Mouse (Mus musculus): ENCODE measurements around the gene Vps26b. TPM values are rescaled to one million over a fixed set of nuclear protein-coding genes. Genes with fewer than 3 reads are reported as not detected.

Vps26b gene
- polyA plus RNA-seq, 1 experiment from 2014 or later, result 32.4 TPM

DNA sequence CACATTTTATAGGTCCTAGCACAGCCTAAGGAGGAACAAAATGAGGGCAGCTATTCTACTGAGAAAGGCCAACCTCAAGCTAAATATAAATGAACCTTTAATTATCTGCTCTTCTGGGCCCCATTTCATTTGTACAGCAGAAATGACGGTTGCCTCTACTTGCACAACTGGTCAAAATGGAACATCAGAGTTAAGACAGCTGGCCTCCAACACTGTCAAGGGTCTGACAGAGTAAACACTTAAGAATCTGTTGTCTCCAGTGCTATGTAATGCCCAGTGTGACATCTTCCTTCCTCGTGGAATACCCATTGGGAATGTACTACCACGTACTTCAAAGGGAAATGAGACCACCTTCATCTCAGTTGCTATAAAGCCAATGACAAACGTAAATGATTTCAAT, 18.3 kb downstream of the Vps26b start:
- Histone ChIP-seq H3K4me1 (no peaks in the 10 kb centered on the region), H3K36me3 (peaks cover 91% of the 10 kb centered on the region), H3K9ac (no peak overlapping the region), H3K9me3 (no peaks in the 10 kb centered on the region), H3K27me3 (no peaks in the 10 kb centered on the region), H3K4me2 (no peak overlapping the region), H3K27ac (no peak overlapping the region), H3K4me3 (no peak overlapping the region)
- WGBS, result 77% methylated on average over 4 of the region's 4 CpGs
- no peak for ATAC-seq (ENCODE audit: borderline replicate concordance, extremely low read depth, low FRiP score, low TSS enrichment)

DNA sequence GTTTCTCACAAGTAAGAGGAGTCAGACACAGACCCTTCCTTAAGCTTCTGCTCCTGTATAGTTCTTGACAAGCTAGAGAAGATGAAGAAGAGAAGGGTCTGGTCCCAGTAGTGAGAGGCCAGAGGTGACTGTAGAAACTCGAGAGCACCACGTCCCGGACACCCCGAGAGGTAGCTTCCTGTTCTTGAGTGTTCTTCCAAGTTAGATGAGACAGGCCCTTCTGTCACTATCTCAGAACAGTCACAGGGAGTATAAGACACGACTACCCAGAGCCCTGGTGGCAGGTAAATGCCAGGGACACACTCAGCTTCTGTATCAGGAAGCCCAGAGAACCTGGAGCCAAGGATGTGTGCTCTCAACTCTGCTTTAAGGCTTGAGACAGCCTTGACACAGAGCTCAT, 20.6 kb downstream of the Vps26b start:
- H3K9ac ChIP-seq, result no peak overlapping the region
- H3K4me1 ChIP-seq, result no peaks in the 10 kb centered on the region
- H3K4me2 ChIP-seq, result no peak overlapping the region
- no peak overlapping the region for H3K4me3 ChIP-seq
- no peak for ATAC-seq (ENCODE audit: borderline replicate concordance, extremely low read depth, low FRiP score, low TSS enrichment)
- H3K9me3 ChIP-seq, result no peaks in the 10 kb centered on the region
- no peaks in the 10 kb centered on the region for H3K27me3 ChIP-seq
- H3K27ac ChIP-seq, result no peak overlapping the region
- WGBS, result 76% methylated on average over 5 of the region's 5 CpGs
- peaks cover 92% of the 10 kb centered on the region for H3K36me3 ChIP-seq

DNA sequence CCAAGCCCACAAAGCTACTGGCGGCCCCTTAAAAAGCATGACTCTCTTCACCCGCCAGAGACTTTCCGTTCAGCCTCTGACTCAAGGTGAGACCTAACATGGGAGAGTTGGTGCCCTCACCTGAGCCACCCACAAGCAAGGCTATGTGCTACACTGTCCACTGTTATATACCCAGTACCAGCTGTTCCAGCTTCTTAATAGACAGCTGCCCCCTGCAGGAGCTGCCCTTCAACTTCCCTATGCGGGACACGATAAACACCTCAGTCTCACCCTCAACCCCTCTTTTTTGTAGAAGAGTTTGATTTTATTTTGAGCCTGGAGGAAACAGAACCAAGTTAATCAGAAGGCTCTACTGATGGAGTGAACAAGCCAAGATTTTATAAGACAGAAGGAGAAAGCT, 23.0 kb downstream of the Vps26b start:
- 92% methylated on average over 5 of the region's 5 CpGs for WGBS
- Histone ChIP-seq H3K36me3 (peaks cover 82% of the 10 kb centered on the region), H3K4me3 (no peak overlapping the region), H3K27ac (no peak overlapping the region), H3K4me2 (no peak overlapping the region), H3K4me1 (no peaks in the 10 kb centered on the region), H3K9me3 (no peaks in the 10 kb centered on the region), H3K27me3 (no peaks in the 10 kb centered on the region), H3K9ac (no peak overlapping the region)
- no peak for ATAC-seq (ENCODE audit: borderline replicate concordance, extremely low read depth, low FRiP score, low TSS enrichment)

DNA sequence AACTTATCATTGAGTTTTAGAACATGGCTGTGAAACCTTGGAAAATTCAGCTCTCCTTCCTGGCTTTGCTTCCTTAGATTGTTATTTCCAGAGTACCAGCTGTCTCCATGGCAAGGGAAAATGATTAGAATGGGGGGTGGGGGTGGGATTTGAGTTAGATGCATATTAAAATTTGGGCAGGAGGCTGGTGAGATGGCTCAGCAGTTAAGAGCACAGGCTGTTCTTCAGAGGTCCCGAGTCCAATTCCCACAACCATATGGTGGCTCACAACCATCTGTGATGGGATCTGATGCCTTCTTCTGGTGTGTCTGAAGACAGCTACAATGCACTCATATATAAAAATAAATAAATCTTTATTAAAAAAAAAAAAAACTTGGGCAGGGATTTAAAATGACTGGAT, 23.9 kb downstream of the Vps26b start:
- no peaks in the 10 kb centered on the region for H3K27me3 ChIP-seq
- ATAC-seq (ENCODE audit: borderline replicate concordance, extremely low read depth, low FRiP score, low TSS enrichment), result no peak
- peaks cover 74% of the 10 kb centered on the region for H3K36me3 ChIP-seq
- no peak overlapping the region for H3K27ac ChIP-seq
- 79% methylated on average over 1 of the region's 1 CpGs for WGBS
- peaks cover 6% of the 10 kb centered on the region; the same call in 1 of the 2 replicates for H3K4me1 ChIP-seq
- H3K4me2 ChIP-seq, result no peak overlapping the region
- H3K4me3 ChIP-seq, result no peak overlapping the region
- no peaks in the 10 kb centered on the region for H3K9me3 ChIP-seq
- no peak overlapping the region for H3K9ac ChIP-seq

DNA sequence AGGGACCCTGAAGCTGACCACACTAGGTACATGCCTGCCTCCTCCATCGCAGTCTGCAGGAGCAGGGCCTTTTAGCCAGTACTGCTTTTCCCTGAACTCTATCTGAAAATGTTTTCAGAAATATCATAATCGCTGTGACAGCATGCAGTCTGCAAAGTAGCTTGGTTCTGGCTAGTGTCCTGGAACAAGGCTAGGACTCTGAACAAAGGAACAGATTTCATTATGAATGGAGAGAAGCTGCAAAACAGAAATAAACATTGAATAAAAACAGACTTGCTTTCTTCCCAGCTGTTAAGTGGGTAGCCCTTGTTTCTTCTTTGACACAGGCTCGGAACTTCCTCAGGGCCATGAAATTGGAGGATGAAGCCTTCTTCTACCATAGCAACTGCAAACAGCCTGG, 24.6 kb downstream of the Vps26b start:
- Histone ChIP-seq H3K36me3 (peaks cover 67% of the 10 kb centered on the region), H3K4me2 (no peak overlapping the region), H3K27me3 (no peaks in the 10 kb centered on the region), H3K4me3 (no peak overlapping the region), H3K4me1 (peaks cover 11% of the 10 kb centered on the region; the same call in 1 of the 2 replicates), H3K9me3 (no peaks in the 10 kb centered on the region), H3K9ac (no peak overlapping the region), H3K27ac (no peak overlapping the region)
- no peak for ATAC-seq (ENCODE audit: borderline replicate concordance, extremely low read depth, low FRiP score, low TSS enrichment)
- WGBS, result 89% methylated on average over 3 of the region's 3 CpGs

DNA sequence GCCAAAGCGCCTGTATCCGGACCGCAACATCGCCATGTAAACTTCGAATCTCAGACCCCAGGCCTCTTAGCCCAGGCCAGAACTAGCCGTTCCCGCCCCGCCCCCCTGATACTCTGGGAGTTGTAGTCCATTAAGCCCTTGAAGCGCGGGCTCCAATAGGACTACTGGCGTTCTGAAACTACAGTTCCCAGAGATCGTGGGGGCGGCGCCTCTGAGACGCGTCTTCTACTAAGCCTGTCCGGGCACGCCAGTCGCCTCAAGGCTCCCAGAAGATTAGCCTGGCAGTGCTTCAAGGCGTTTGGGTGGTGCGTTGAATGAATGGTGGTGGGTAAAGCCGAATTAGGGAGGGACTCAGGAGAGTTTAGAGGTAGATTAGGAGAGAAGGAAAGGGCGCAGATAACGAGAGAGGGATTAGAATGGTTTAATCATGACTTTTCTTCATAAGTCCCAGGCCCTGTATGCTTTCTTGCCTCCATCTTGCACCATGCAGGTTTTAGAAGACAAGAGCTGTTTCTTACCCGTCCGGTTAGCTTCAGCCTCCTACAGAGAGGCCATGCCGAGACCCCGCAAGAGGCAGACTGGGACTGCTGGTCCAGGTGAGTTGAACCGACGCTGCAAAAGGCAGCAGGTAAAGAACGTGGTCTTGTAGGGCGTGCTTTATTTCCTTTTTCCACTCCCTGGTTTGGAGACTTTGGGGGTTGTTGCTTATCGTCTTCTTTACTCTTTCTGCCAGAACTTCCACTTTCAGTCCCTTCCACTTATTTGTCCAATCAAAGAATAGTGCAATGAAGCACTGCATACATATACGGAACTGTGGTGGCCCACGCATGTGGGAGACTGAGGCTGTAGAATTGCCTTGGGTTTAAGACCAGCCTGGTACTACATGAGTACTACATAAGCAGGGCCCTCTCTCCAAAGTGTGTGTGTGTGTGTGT, 30.1 kb downstream of the Vps26b start, which contains the start of the genes Acad8 and Thyn1:
Acad8 (minus strand) TSS at position 106 of the 935 bp plus-strand sequence.
Thyn1 (plus strand) TSS at position 250 of the 935 bp plus-strand sequence.
- under 1% methylated on average over 35 of the region's 35 CpGs for WGBS
- Histone ChIP-seq H3K36me3 (peaks cover 14% of the 10 kb centered on the region), H3K27me3 (no peaks in the 10 kb centered on the region), H3K4me2 (peak within 1 kb of the TSS; percentile 68), H3K9ac (peak within 1 kb of the TSS; percentile 85), H3K4me1 (peaks cover 16% of the 10 kb centered on the region; the same call in 1 of the 2 replicates), H3K4me3 (peak within 1 kb of the TSS; percentile 68), H3K27ac (peak within 1 kb of the TSS; percentile 65; the same call in 1 of the 2 replicates), H3K9me3 (no peaks in the 10 kb centered on the region)
- ATAC-seq (ENCODE audit: borderline replicate concordance, extremely low read depth, low FRiP score, low TSS enrichment), result peak; percentile 100

DNA sequence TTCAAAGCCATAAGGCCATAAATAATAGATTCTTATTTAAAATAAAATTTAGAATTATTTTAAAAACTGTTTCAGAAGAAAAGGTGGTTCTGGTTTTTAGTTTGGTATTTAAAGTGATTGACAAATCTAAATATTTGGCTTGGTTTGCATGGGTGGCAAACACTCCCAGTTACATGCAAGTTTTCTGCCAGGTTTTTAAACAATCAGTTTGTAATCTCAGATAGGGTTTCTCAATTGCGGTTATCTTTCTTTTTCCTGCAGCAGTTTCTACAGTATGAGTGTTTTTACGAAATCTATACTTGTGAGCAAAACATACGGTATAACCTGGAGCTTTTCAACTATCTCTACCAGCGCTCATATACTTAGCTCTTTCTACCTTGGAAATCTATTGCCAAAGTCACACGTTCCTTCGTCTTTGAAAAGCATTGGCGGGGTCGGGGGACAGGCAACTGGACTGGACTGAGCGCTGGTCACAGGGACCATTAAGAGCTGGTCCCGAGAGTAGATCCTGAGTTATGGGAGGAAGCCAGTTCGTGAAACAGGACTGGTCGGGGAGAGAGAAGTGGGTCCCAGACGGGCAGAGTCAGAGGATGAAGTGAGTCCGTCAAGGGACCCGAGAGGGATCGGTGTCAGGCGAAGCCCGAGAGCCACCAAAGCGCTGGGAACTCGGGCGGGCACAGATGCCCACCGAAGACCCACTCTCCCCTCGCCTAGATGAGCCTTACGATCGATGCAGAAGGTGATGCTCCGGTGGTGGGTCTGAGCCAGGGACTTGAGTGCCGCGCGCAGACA, 31.0 kb downstream of the Vps26b start:
- ATAC-seq (ENCODE audit: borderline replicate concordance, extremely low read depth, low FRiP score, low TSS enrichment), result peak; percentile 52
- peak overlapping the region; percentile 54 for H3K4me2 ChIP-seq
- H3K27ac ChIP-seq, result peak overlapping the region; percentile 65; the same call in 1 of the 2 replicates
- H3K36me3 ChIP-seq, result peaks cover 6% of the 10 kb centered on the region
- peak overlapping the region; percentile 68 for H3K4me3 ChIP-seq
- under 1% methylated on average over 29 of the region's 29 CpGs for WGBS
- H3K4me1 ChIP-seq, result peaks cover 16% of the 10 kb centered on the region; the same call in 1 of the 2 replicates
- no peaks in the 10 kb centered on the region for H3K27me3 ChIP-seq
- peak overlapping the region; percentile 85 for H3K9ac ChIP-seq
- no peaks in the 10 kb centered on the region for H3K9me3 ChIP-seq

DNA sequence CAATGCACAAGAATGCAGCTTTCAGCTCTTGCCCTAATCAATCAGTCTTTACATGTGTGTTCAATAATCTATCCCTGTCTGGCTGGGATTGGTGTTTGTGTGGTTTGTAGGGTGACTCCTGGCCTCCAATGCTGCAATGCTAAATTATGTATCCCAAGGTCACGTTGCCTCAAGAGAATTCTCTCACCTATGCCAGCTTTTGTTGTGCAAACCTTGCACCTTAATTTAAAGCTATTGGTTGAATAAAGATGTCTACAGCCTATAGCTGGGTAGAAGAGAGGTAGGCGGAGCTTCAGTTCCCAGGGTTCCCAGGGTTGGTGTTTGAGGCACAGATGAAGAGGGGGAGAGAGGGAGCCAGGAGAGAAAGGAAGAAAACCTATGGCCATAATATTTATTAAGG, 32.4 kb downstream of the Vps26b start:
- Histone ChIP-seq H3K9ac (no peak overlapping the region), H3K27me3 (no peaks in the 10 kb centered on the region), H3K9me3 (no peaks in the 10 kb centered on the region), H3K27ac (no peak overlapping the region), H3K4me3 (no peak overlapping the region), H3K36me3 (no peaks in the 10 kb centered on the region), H3K4me1 (peaks cover 16% of the 10 kb centered on the region; the same call in 1 of the 2 replicates), H3K4me2 (no peak overlapping the region)
- no peak for ATAC-seq (ENCODE audit: borderline replicate concordance, extremely low read depth, low FRiP score, low TSS enrichment)
- 92% methylated on average over 2 of the region's 2 CpGs for WGBS

DNA sequence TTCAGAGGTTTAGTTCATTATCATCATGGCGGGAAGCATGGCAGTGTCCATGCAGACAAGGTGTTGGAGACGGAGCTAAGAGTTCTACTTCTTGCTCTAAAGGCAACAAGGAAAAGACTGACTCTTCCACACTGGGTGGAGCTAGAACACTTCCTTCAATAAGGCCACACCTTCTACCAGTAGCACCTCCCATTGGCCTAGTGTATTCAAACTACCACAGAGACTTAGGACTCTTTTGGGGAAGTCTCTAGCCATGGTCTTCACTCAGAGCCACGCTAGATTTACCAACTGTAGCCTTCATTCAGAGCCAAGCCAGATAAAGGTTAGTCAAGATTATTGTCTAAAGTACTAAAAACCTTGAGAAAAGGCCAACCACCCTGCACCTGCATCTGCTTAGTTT, 32.8 kb downstream of the Vps26b start:
- WGBS, result 87% methylated on average over 3 of the region's 3 CpGs
- H3K4me3 ChIP-seq, result no peak overlapping the region
- no peak overlapping the region for H3K27ac ChIP-seq
- H3K36me3 ChIP-seq, result 0 out of 2 replicates have a peak, but pooled peaks cover under 1% of the 10 kb centered on the region
- no peak for ATAC-seq (ENCODE audit: borderline replicate concordance, extremely low read depth, low FRiP score, low TSS enrichment)
- no peaks in the 10 kb centered on the region for H3K27me3 ChIP-seq
- no peak overlapping the region for H3K4me2 ChIP-seq
- peaks cover 16% of the 10 kb centered on the region; the same call in 1 of the 2 replicates for H3K4me1 ChIP-seq
- no peaks in the 10 kb centered on the region for H3K9me3 ChIP-seq
- H3K9ac ChIP-seq, result no peak overlapping the region

DNA sequence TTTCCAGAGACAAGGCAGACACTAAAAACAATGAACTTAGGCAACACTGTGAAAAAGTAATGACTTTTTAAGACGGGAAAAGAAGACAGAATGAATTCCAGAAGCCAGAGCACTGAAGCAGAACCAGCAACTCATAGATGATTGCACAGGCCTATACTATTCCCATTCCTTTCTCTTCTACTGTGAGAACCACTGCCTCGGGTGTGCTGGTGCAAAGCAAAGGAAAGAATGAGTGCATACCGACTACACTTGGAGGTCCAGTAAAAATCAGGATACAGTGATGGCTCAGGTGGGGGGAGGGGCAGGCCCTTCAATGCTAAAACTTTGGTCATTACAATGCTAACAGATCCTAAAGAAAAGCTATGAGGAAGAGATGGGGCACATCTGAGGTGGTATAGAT, 36.0 kb downstream of the Vps26b start:
- Histone ChIP-seq H3K36me3 (peaks cover 29% of the 10 kb centered on the region), H3K4me1 (peaks cover 5% of the 10 kb centered on the region; the same call in 1 of the 2 replicates), H3K9ac (no peak overlapping the region), H3K9me3 (no peaks in the 10 kb centered on the region), H3K4me2 (no peak overlapping the region), H3K4me3 (no peak overlapping the region), H3K27me3 (no peaks in the 10 kb centered on the region), H3K27ac (no peak overlapping the region)
- no peak for ATAC-seq (ENCODE audit: borderline replicate concordance, extremely low read depth, low FRiP score, low TSS enrichment)
- WGBS, result 82% methylated on average over 3 of the region's 3 CpGs

DNA sequence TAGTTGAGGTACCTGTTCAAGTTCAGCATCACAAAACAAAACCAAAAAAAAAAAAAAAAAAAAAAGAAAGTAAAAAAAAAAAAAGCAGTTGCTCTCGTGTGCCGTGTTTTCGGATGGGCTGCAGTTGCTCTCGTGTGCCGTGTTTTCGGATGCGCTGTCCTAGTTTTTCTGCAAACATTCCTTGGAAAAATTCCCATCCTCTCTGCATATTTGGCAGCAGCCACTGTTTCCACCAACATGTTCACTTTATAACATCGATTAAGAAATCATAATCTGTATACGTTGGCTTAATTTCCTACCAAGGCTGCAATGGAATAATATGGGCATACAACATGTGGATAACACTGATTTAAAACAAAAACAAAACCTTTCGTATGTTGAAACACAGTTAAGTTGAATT, 36.7 kb downstream of the Vps26b start:
- Histone ChIP-seq H3K36me3 (peaks cover 34% of the 10 kb centered on the region), H3K4me2 (no peak overlapping the region), H3K4me1 (peaks cover 2% of the 10 kb centered on the region; the same call in 1 of the 2 replicates), H3K27ac (no peak overlapping the region), H3K9ac (no peak overlapping the region), H3K9me3 (no peaks in the 10 kb centered on the region), H3K4me3 (no peak overlapping the region), H3K27me3 (no peaks in the 10 kb centered on the region)
- WGBS, result 58% methylated on average over 10 of the region's 10 CpGs
- ATAC-seq (ENCODE audit: borderline replicate concordance, extremely low read depth, low FRiP score, low TSS enrichment), result peak; percentile 58; the same call in 1 of the 2 replicates

Data from lung, embryonic 15.5 days (tissue).